Mouse (Mus musculus): ENCODE data around the gene Mkrn1.

Gene Mkrn1

DNA sequence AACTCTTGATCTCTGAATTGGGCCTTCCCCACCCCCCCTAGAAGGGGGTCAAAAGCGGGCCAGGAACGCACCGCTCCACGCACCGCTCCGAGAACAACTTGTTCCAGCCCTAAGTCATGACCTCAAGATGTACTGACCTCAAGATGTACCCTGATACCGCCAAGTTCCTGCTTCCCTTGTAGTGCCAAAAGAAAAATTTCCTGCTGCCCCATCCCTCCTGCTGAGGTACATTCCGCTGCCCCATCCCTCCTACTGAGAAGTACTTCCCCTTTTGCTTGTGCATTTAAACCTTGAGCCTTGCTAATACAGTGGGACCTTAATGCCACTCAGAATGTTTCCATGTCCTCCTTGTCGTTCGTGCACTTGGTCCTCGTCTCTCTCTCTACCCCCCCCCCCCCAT is 10.5 kb upstream of the Mkrn1 start:
- peak; percentile 96 for DNase-seq (ENCODE audit: low read depth, low spot score)

DNA sequence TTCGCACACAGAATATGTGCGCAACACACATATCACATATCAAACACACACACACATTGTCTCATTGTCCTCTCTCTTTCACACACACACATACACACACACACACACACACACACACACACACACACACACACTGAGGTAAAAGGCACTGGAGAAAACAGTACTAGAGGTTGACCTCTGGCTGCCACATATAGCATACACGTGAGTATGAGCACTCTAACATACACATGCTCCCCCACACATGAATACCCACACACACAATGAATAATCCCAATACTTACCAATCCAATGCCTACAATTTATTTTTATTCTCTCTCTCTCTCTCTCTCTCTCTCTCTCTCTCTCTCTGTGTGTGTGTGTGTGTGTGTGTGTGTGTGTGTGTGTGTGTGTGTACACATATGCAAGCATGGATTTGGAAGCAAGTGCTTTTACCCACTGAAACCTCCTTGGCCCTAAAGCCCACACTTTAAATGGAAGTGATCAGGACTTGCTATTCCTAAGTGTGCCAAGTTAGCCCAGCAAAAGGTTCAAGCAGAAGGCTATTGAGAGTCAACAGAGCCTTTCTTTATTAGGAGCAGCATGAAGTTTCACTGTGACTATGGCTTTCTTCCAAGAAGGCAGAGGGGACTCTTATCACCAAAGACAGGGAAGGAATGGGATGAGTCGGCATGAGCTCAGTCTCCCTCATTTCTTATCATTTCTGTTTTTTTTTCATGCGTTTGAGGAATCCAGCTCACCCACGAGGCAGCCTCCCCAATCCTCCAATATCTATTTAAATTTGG is 8.9 kb upstream of the Mkrn1 start:
- DNase-seq (ENCODE audit: low read depth, low spot score), result no peak

DNA sequence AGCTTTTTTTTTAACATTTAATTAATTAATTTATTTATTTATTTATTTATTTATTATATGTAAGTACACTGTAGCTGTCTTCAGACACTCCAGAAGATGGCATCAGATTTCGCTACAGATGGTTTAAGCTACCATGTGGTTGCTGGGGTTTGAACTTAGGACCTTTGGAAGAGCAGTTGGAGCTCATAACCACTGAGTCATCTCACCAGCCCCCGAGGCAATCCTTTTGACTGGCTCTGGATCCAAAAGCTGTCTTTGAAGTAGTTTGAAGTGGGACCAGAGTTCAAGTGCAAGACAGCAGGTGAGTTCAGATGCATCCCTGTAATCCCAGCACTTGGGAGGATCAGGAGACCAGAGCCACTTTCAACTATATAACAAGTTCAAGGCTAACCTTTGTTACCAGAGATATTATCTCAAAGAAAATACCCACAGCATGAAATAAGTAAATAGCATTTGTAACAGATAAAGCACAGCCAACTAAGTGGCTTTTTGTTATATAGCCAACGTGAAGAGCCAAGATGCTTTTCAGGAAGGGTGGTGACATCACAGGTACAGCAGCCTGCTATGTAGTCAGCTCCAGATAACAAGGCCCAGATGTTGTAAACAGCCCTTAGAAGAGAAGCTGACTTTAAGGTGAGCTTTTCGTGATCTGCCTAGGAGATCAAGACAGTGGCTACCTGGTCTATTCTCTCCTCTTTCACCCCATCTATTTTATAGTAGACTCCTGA is 7.2 kb upstream of the Mkrn1 start:
- DNase-seq (ENCODE audit: low read depth, low spot score), result no peak

DNA sequence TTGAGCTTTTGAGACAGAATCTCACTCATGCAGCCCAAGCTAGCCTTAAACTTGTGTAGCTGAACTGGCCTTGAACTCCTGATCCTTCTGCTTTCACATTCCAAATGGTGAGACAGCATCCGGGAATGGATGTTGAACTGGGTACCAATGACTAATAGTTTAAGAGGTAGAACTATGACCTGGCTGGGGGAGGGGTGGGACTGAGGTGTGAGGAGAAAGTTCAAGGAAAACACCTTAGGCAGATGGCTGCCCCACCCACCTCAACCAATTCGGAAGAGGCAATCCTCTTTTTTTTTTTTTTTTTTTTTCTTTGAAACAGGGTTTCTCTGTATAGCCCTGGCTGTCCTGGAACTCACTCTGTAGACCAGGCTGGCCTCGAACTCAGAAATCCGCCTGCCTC is 6.5 kb upstream of the Mkrn1 start:
- DNase-seq (ENCODE audit: low read depth, low spot score), result peak; percentile 97

DNA sequence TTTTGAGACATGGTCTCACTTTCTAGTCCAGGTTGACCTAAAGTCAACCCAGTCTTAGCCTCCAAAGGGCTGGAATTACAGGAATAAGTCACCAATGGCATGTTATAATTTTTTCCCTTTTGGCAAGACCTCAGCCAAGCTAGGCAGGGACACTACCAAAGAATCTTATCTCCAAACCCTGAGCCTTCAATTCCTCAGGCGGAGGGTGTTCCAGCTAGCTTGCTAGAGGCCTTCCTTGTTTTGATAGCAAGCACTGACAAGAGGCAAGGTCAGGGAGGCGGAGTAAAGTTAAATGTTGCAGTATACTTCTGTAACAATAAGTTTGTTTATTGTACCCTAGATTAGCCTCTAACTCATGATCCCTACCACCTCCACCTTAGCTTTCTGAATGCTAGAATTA is 4.9 kb upstream of the Mkrn1 start:
- DNase-seq (ENCODE audit: low read depth, low spot score), result no peak

DNA sequence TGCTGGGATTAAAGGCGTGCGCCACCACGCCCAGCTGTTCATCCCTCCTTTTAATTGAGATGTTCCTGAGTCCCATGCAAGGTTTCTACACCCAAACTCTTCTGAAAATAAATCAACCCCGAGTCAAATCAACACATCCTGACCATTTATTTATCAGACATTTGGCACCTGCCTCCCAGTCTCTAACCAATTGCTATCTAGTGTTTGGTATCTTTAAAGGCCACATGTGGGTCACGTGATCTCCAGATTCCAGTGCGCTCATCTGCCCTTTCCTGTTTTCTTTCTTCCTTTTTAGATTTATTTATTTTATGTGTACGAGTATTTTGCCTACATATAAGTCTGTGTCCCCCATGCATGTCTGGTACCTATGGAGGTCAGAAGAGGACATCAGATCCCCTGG is 3.4 kb upstream of the Mkrn1 start:
- DNase-seq (ENCODE audit: low read depth, low spot score), result no peak

DNA sequence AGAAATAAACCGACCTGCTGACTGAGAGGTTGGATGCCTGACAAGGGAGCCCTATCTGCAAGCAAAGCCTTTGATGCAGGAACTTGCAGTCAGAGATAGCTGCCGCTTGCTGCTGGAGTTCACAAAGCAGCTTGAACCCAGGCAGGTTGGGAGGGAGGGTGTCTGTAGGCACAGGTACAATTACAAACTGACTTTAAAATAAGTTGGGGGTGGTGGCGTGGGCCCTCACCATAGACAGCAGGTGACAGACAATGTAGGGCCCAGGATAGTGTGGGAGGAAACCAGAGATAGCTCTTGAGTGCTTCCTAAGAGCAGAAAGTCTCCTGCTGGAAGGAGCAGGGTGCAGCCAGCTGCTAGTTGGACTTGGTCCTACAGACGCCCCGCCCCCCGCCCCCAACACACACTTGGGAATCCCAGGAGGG is 2.9 kb upstream of the Mkrn1 start:
- peak; percentile 69 for DNase-seq (ENCODE audit: low read depth, low spot score)

DNA sequence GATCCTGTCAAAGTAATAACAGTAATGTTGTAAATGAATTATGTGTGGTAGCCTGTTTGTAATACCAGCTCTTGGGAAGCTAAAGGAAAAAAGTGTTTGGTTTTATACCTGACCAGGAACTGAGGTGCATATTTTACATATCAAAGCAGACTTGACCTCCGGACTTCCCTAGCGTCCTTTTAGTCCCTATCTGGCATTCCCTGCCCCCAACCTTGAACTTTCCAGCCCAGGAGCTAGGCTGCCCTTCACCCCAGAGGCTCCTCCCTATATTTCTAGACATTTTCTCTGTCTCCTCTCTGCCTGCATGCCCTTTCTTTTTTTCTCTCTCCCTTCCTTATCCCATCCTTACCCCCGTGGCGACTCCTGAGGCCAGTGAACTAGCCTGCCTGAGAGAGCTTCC is 605 bp upstream of the Mkrn1 start:
- peak; percentile 92 for DNase-seq (ENCODE audit: low read depth, low spot score)

DNA sequence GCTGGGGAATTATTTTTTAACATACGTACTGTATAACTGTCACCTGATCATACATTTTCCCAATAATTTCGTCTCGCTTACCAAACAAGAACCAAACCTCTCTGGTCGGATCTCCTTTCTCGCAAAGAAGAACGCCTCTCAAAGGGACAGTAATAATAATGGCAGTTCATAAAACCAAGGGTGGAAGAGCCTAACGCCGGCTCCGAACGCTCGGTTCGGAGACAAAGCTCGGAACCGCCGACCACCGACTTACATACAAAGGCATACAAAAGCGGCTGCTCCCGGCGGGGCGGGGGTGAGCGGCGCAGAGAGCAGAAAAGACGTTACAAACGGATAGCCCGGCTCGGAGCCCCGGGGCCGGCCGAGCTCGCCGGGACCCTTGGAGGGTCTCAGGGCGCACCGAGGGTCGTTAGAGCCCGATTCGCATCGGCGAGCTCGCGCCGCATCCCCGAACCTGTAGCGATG is 844 bp downstream of the Mkrn1 start:
- DNase-seq (ENCODE audit: low read depth, low spot score), result no peak

DNA sequence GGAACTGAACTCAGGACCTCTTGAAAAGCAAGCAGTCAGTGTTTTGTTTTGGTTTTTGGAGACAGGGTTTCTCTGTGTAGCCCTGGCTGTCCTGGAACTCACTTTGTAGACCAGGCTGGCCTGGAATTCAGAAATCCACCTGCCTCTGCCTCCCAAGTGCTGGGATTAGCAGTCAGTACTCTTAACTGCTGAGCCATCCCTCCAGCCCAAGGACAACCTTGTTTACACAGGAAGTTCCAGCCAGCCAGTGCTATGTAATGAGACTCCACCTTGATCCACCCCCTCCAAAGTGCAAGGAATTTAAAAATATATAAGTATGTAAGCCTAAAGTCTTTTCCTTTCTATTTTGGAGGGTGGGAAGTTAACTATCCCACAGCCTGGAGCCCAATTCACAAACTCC is 3.6 kb downstream of the Mkrn1 start:
- DNase-seq (ENCODE audit: low read depth, low spot score), result peak; percentile 62

DNA sequence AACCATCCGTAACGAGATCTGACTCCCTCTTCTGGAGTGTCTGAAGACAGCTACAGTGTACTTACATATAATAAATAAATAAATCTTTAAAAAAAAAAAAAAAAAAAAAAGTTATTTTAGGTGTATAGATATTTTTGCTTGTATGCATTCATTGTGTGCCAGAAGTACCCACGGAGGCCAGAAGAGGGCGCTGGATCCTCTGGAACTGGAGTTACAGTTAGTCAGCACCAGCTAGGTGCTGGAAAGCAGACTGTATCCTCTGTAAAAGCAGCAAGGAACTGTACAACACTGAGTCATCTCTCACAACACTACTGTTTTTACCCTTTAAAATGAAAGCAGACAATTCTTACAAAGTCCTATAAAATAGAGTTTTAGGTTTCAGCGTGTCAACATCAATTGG is 4.5 kb downstream of the Mkrn1 start:
- peak; percentile 88 for DNase-seq (ENCODE audit: low read depth, low spot score)

DNA sequence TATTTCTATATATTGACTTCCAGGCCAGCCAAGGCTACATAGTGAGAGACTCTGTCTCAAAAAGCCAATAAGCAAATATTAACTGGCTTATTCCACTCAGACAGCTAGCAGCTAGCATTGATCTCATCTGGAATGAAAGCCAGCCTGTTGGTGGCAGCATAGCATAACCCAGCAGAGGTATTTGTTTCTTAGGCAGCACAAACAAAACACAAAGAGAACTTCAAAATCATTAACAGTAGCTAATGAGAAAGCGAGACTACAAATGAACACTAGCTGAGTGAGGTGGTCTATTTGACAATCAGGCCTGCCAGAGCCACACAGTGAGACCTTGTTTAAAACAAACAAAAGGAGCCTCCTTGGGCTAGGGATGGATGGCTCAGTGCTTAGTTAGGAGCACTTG is 6.2 kb downstream of the Mkrn1 start:
- no peak for DNase-seq (ENCODE audit: low read depth, low spot score)

DNA sequence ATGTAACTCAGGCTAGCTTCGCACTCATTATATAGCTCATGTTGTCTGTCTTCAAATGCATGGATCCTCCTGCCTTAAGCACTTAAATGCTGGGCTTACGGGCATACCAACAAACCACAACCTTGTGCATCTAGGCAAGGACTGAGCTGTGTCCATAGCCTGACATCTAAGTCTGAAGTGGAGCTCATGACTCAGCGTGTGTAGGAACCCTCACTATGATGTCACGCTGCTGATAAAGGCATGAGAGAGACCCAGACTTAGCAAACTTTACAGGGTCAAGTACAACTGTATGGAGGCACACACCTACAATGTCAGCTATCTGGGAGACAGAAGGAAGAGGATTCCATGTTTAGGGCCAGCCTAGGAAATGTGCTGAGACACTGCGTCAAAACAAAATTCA is 13.8 kb downstream of the Mkrn1 start:
- no peak for DNase-seq (ENCODE audit: low read depth, low spot score)

DNA sequence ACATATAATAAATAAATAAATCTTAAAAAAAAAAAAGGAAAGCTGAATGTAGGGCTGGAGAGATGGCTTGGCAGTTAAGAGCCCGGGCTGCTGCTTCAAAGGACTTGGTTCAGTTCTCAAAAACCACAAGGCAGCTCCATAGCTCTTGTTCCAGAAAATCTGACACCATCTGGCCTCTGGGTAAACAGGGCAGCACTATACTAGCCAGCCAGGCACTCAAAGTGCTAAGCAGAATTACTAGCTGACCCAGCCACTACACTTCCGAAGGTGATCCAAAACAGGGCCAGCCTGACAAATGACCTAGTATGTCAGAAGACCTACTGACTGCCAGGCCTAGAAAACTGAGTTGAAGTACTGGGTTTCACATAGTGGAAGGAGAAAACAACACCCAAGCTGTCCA is 17.1 kb downstream of the Mkrn1 start:
- DNase-seq (ENCODE audit: low read depth, low spot score), result no peak

DNA sequence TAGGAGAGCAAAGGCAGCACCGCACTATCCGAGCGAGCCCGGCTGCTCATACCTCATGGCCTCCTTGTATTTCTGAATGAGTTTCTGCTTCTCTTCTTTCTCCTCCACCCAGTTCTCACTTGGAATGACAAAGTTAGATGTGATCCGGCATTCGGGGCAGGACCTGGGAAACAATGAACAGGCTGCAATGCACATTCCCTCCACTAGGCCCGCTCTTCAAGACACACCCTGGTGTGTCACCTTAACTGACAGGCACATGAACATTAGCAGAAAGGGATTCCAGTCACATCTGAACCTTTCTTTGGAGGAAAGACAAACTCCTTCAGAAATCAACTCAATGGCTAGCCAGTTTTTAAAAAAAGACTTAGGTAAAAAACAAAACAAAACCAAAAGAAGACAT is 19.9 kb downstream of the Mkrn1 start:
- DNase-seq (ENCODE audit: low read depth, low spot score), result peak; percentile 99

DNA sequence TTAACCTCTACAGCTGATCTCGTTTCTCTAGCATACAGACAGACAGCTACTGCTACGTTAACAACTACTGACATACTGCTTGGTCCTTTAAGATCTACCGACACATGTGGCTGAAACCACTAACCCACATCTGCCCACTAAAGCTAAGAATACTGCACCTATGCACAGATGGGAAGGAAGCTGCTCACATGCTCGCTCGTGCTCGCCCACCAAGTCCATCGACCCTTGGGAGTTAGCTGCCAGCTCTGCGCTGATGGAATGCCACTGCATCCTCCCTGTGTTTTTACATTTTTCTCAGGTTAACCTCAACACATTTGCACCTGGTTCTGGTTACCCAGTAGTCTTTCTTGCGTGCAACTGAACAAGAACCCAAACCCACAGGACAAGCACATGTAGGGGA is 21.9 kb downstream of the Mkrn1 start:
- DNase-seq (ENCODE audit: low read depth, low spot score), result no peak

DNA sequence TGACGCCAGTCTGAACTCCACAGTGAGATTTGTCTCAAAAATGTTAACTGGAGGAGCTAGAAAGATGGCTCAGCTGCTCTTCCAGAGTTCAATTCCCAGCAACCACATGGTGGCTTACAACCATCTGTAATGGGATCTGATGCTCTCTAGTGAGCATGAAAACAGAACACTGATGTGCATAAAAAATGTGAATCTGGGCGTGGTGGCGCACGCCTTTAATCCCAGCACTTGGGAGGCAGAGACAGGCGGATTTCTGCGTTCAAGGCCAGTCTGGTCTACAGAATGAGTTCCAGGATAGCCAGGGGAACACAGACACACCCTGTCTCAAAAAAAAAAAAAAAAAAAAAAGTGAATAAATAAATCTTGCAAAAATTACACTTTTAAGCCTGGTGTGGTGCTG is 23.2 kb downstream of the Mkrn1 start:
- DNase-seq (ENCODE audit: low read depth, low spot score), result peak; percentile 63

DNA sequence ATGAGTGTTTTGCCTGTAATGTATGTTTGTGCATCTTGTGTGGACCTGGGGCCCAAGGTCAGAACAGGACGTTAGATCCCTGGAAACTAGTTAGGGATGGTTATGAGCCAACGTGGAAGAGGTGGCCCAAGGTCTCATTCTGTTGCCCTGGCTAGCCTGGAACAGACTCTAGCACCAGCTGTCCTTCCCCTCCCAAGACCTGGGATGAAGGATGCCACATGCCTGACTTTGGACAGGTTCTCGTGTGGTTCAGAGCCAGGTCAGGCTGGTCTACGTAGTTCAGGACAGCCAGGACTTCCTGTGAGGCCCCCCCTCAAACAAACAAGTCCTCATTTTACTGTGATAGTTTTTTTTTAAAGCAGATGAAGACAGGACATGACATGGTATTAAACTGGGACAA is 24.3 kb downstream of the Mkrn1 start:
- no peak for DNase-seq (ENCODE audit: low read depth, low spot score)

DNA sequence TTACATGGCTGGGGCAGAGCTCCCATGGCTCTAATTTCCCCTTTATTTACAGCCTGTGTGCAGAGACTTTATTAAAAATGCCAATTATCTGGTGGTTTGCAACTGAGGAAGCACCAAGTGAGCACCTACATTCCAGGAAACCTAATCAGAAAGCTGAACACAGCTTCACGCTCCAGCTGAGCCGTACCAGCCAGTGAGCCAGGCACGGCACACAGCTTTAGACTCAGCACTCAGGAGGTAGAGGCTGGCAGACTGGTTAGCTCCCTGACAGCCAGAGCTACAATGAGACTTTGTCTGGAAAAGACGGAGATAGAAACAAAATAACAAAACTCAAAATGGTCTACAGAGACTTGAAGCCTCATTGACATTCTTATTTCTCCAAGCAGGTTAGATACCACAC is 24.8 kb downstream of the Mkrn1 start:
- no peak for DNase-seq (ENCODE audit: low read depth, low spot score)

DNA sequence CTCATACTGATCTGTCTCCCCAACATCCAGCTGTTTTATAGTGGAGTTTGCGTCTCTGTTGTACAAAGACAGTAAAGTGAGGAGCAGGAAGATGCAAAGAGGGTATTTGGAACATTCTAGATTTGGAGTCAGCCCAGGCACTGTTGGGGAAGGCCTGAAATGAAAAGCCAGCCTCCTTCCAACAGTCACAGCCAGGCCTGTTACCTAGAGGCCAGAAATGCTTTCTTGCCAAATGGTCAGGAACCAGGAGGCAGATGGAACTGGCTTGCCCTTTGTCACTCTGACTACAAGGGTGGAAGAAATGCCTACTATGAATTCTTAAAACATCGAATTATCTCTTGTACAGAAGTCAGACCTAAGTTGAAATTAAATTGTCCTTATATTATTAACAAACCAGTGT is 30.3 kb downstream of the Mkrn1 start:
- DNase-seq (ENCODE audit: low read depth, low spot score), result no peak

DNA sequence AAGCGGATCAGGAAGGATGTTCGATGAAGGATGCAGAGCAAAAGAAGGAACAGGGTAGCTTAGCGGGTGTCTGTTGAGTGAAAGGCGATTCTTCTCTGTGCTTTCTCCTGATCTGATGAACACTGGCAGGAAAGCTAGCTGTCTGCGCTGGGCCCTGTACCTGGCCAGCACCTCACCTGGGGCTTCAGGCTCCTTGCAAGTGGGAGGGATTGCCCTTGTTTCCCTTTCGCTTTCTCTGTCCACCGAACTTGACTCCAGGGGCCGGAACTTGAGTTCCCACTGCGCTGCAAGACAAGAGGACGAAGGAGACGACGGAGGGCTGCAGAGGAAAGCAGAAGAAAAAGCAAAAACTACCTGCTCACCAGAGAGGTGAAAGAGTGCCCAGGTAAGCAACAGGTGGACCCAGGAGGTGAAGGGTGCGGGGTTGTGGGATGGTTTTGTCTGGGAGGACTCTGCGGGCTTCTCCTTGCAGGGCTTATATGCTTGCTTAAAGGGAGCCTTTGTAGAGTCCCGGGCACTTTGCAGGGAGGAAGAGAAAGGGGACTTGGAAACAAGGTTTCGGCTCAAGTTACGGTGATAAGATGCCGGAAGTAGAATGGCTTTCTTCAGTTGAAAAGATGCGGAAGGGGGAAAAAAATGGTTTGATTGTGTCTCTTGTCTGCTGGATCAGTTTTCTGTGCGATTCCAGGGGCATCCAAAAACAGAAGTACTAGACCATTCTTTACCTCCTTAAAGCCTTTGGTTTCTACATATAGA is 39.0 kb downstream of the Mkrn1 start, which contains the start of gene Rab19:
Gene Rab19, plus strand, starts transcription at position 51 of the 756 bp plus-strand sequence.
- no peak for DNase-seq (ENCODE audit: low read depth, low spot score)

DNA sequence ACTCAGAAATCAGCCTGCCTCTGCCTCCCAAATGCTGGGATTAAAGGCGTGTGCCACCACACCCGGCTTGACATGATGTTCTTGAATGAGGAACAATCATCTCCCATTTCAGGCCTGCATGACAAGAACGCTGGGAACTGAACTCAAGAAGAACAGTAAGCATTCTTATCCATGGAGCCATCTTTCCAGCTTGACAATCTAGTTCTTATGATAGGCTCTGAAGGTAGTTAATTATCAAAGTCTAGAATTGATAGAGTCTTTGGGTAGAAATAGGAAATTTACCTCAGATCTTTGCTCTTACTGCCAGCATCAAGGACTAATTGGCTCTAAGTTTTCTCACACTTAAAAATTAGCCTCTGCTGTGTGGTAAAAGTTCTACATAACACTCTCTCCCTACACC is 40.0 kb downstream of the Mkrn1 start:
- no peak for DNase-seq (ENCODE audit: low read depth, low spot score)
